Mouse (Mus musculus): Measurements from ENCODE around the gene Slc22a20. TPM values are rescaled to one million over a fixed set of nuclear protein-coding genes. Genes with fewer than 3 reads are reported as not detected.

Slc22a20 gene
- polyA plus RNA-seq, 1 experiment from 2014 or later: not detected

DNA sequence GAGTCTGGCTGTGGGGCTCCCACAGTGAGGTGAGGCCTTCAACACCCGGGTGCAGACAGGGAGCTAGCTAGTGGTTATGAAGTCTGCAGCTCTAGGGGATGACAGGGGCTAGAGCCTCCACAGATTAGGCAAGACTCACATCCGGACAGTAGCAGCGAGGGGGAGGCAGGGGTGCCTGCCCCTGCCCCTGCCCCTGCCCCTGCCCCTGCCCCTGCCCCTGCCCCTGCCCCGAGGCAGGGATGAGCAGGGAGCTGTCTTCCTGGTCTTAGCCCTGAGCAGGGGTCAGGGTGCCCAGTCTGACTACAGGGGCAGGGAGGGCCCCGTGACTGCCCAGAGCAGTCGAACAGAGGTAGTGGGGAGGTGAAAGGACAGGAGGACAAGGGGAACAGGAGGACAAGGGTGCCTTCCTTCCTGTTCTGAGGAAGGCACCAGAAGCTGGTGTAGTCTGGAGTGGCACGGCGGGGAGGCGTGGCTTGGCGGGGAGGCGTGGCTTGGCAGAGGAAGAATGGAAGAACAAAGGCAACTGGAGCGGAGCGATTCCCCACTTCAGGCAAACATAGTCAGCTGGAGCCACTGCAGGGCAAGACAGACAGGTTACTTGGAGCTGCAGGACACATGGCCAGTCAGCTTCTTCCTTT is 3.0 kb upstream of the Slc22a20 start:
- Histone ChIP-seq H3K4me3 (no peak overlapping the region), H3K27ac (peak overlapping the region; percentile 39; the same call in 1 of the 2 replicates), H3K4me2 (replicated peaks) (peak overlapping the region; percentile 45), H3K9ac (peak overlapping the region; percentile 53), H3K27me3 (no peaks in the 10 kb centered on the region), H3K9me3 (no peaks in the 10 kb centered on the region), H3K36me3 (peaks cover 11% of the 10 kb centered on the region; the same call in 1 of the 2 replicates), H3K4me1 (peaks cover 15% of the 10 kb centered on the region)
- ATAC-seq (ENCODE audit: low FRiP score, low read depth): peak; percentile 30; the same call in 1 of the 2 replicates
- WGBS: 7% methylated on average over 13 of the region's 13 CpGs

GRCm38 (mm10) chr19:5988027-5988814 is 2.3 kb upstream of the Slc22a20 start:
- Histone ChIP-seq H3K4me2 (replicated peaks) (no peak overlapping the region; the same call in 1 of the 2 replicates), H3K27ac (peak overlapping the region; percentile 39; the same call in 1 of the 2 replicates), H3K4me3 (no peak overlapping the region), H3K9me3 (no peaks in the 10 kb centered on the region), H3K27me3 (no peaks in the 10 kb centered on the region), H3K4me1 (peaks cover 15% of the 10 kb centered on the region), H3K36me3 (0 out of 2 replicates have a peak, but pooled peaks cover 9% of the 10 kb centered on the region), H3K9ac (no peak overlapping the region)
- no peak for ATAC-seq (ENCODE audit: low FRiP score, low read depth)
- WGBS: 57% methylated on average over 5 of the region's 5 CpGs

- no peak overlapping the region for H3K9ac ChIP-seq
- WGBS: 82% methylated on average over 9 of the region's 9 CpGs
- H3K9me3 ChIP-seq: no peaks in the 10 kb centered on the region
- H3K36me3 ChIP-seq: no peaks in the 10 kb centered on the region
- H3K4me3 ChIP-seq: no peak overlapping the region
- H3K4me2 ChIP-seq (replicated peaks): no peak overlapping the region
- no peaks in the 10 kb centered on the region for H3K27me3 ChIP-seq
- H3K4me1 ChIP-seq: no peaks in the 10 kb centered on the region
- ATAC-seq (ENCODE audit: low FRiP score, low read depth): no peak
- H3K27ac ChIP-seq: no peak overlapping the region
Measured at GRCm38 (mm10) chr19:5980477-5980876, 5.5 kb downstream of the Slc22a20 start.

DNA sequence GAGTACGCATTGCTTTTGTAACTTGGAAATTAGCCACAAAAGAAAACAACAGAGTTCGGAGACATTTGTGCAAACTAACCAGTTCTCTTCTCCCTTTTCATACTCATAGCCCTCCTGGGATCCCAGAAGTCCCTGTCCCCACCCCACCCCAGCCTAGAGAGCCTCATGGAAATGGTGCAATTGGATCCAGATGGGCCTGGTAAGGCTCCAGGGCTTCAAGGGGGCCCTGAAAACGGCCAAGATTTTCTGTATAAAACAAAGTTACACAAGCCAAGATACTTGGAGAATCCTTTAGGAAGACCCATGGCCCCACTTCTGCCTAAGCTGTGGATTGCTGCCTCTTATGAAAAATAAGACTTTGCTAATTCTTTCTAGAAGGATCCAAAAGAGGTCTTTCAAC is 8.2 kb downstream of the Slc22a20 start:
- no peak for ATAC-seq (ENCODE audit: low FRiP score, low read depth)
- no peaks in the 10 kb centered on the region for H3K4me1 ChIP-seq
- no peak overlapping the region for H3K4me2 ChIP-seq (replicated peaks)
- no peaks in the 10 kb centered on the region for H3K36me3 ChIP-seq
- H3K4me3 ChIP-seq: no peak overlapping the region
- no peak overlapping the region for H3K9ac ChIP-seq
- H3K27ac ChIP-seq: no peak overlapping the region
- H3K27me3 ChIP-seq: no peaks in the 10 kb centered on the region
- 53% methylated on average over 3 of the region's 3 CpGs for WGBS
- H3K9me3 ChIP-seq: no peaks in the 10 kb centered on the region

GRCm38 (mm10) chr19:5975676-5976075 is 10.3 kb downstream of the Slc22a20 start:
- Histone ChIP-seq H3K4me2 (replicated peaks) (no peak overlapping the region), H3K27ac (no peak overlapping the region), H3K9ac (no peak overlapping the region), H3K4me3 (no peak overlapping the region), H3K27me3 (no peaks in the 10 kb centered on the region), H3K9me3 (no peaks in the 10 kb centered on the region), H3K4me1 (no peaks in the 10 kb centered on the region), H3K36me3 (no peaks in the 10 kb centered on the region)
- 76% methylated on average over 4 of the region's 4 CpGs for WGBS
- ATAC-seq (ENCODE audit: low FRiP score, low read depth): no peak

DNA sequence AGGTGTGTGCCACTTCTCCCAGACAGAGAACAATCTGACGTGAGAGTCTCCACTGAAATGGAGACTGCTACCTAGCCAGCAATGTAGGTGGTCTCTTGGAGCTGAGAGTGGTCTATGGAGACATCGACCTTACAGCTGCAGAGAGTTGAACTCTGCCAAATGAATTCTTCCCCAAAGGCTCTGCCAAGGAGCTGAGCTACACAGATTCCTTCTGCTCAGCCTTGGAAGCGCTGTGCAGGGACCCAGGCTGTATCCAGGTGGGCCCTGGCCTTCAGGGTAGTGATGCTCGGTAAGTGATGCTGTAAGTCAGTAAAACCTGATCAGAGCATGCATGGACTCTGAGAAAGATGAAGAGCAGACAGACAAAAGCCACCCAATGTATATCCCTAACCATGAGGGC is 10.8 kb downstream of the Slc22a20 start:
- Histone ChIP-seq H3K9ac (no peak overlapping the region), H3K4me1 (no peaks in the 10 kb centered on the region), H3K36me3 (no peaks in the 10 kb centered on the region), H3K27me3 (no peaks in the 10 kb centered on the region), H3K9me3 (no peaks in the 10 kb centered on the region), H3K4me2 (replicated peaks) (no peak overlapping the region), H3K27ac (no peak overlapping the region), H3K4me3 (no peak overlapping the region)
- no peak for ATAC-seq (ENCODE audit: low FRiP score, low read depth)
- WGBS: 72% methylated on average over 4 of the region's 4 CpGs

DNA sequence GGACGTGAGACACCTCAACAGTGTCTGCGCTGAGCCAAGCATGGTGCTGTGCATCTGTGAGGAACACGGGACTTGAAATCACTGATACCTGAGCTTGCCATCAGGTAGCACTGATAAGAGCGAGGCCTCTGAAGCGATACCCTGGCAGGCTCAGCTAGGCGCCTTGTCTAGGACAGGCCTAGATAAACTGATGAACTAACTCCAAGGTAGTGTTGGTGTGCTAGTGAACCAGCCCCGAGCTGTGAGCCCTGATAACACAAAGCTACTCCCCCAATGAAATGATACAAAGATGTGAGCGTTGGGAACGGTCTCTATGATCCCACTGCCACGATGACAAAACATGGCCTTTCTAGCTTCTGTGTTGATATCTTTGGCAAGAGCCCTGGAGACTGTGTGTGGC is 18.3 kb downstream of the Slc22a20 start:
- Histone ChIP-seq H3K27ac (no peak overlapping the region), H3K27me3 (no peaks in the 10 kb centered on the region), H3K9ac (no peak overlapping the region), H3K36me3 (no peaks in the 10 kb centered on the region), H3K9me3 (no peaks in the 10 kb centered on the region), H3K4me1 (peaks cover 18% of the 10 kb centered on the region), H3K4me3 (no peak overlapping the region), H3K4me2 (replicated peaks) (no peak overlapping the region)
- WGBS: 88% methylated on average over 10 of the region's 10 CpGs
- ATAC-seq (ENCODE audit: low FRiP score, low read depth): no peak

GRCm38 (mm10) chr19:5966786-5967185 is 19.2 kb downstream of the Slc22a20 start:
- Histone ChIP-seq H3K4me2 (replicated peaks) (no peak overlapping the region), H3K4me3 (no peak overlapping the region), H3K9ac (peak overlapping the region; percentile 31; the same call in 1 of the 2 replicates), H3K27me3 (no peaks in the 10 kb centered on the region), H3K27ac (no peak overlapping the region), H3K4me1 (peaks cover 24% of the 10 kb centered on the region), H3K36me3 (no peaks in the 10 kb centered on the region), H3K9me3 (no peaks in the 10 kb centered on the region)
- 69% methylated on average over 6 of the region's 6 CpGs for WGBS
- no peak for ATAC-seq (ENCODE audit: low FRiP score, low read depth)

DNA sequence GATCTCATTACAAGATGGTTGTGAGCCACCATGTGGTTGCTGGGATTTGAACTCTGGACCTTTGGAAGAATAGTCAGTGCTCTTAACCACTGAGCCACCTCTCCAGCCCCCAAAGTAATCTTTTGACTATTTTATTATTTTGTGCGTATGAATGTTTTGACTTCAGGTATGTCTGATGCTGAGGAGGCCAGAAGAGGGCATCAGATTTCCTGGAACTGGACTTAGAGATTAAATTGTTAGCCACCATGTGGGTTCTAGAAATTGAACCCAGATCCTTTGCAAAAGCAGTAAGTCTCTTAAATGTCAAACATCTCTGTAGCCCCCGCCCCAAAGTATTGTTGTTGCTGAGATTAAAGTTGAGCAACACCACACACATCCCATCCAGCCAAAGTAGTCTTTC is 20.0 kb downstream of the Slc22a20 start:
- Histone ChIP-seq H3K27ac (no peak overlapping the region), H3K9ac (no peak overlapping the region), H3K4me3 (no peak overlapping the region), H3K4me2 (replicated peaks) (no peak overlapping the region), H3K36me3 (peaks cover 7% of the 10 kb centered on the region), H3K27me3 (no peaks in the 10 kb centered on the region), H3K4me1 (peaks cover 33% of the 10 kb centered on the region), H3K9me3 (no peaks in the 10 kb centered on the region)
- 87% methylated on average over 2 of the region's 2 CpGs for WGBS
- no peak for ATAC-seq (ENCODE audit: low FRiP score, low read depth)

DNA sequence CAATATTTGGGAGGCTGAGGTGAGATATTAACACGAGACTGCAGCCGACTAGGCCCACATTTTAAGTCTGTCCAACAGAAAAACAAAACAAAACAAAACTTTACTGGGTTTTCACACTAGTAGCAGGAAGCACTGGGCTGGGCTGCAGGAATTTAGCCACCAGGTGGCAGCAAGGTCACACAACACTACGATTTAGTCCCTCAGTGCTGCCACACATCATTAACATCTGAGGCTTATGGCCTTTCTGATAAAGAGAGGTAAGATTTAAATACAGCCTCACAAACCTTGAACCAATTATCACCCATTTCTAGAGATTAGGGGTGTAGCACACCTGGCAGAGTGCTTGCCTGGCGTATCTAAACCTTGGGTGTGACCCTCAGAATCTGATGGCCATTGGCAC is 20.7 kb downstream of the Slc22a20 start:
- Histone ChIP-seq H3K4me1 (peaks cover 34% of the 10 kb centered on the region), H3K4me3 (no peak overlapping the region), H3K27ac (no peak overlapping the region), H3K36me3 (peaks cover 8% of the 10 kb centered on the region), H3K27me3 (no peaks in the 10 kb centered on the region), H3K9me3 (no peaks in the 10 kb centered on the region), H3K9ac (no peak overlapping the region), H3K4me2 (replicated peaks) (peak overlapping the region; percentile 77; the same call in 1 of the 2 replicates)
- peak; percentile 68; the same call in 1 of the 2 replicates for ATAC-seq (ENCODE audit: low FRiP score, low read depth)
- WGBS: 3% methylated on average over 4 of the region's 4 CpGs

- WGBS: 81% methylated on average over 2 of the region's 2 CpGs
- Histone ChIP-seq H3K27me3 (no peaks in the 10 kb centered on the region), H3K9me3 (no peaks in the 10 kb centered on the region), H3K4me2 (replicated peaks) (peak overlapping the region; percentile 77), H3K4me1 (peaks cover 34% of the 10 kb centered on the region), H3K36me3 (peaks cover 10% of the 10 kb centered on the region), H3K4me3 (peak overlapping the region; percentile 81), H3K9ac (peak overlapping the region; percentile 85), H3K27ac (no peak overlapping the region)
- ATAC-seq (ENCODE audit: low FRiP score, low read depth): no peak
Measured at GRCm38 (mm10) chr19:5964804-5965203, 21.1 kb downstream of the Slc22a20 start.

GRCm38 (mm10) chr19:5963883-5964562 is 21.9 kb downstream of the Slc22a20 start, which contains the start of gene Pola2:
Gene Pola2 (minus strand): TSS chr19:5964202.
- Histone ChIP-seq H3K4me1 (peaks cover 34% of the 10 kb centered on the region), H3K27me3 (no peaks in the 10 kb centered on the region), H3K36me3 (peaks cover 18% of the 10 kb centered on the region), H3K4me2 (replicated peaks) (peak within 1 kb of the TSS; percentile 77), H3K4me3 (peak within 1 kb of the TSS; percentile 81), H3K9me3 (no peaks in the 10 kb centered on the region), H3K9ac (peak within 1 kb of the TSS; percentile 85), H3K27ac (peak within 1 kb of the TSS; percentile 61; the same call in 1 of the 2 replicates)
- under 1% methylated on average over 50 of the region's 50 CpGs for WGBS
- ATAC-seq (ENCODE audit: low FRiP score, low read depth): peak; percentile 87

Data from limb, embryonic 13.5 days (tissue).